Mouse (Mus musculus): ENCODE data around the gene Dyx1c1.

GRCm38 (mm10) chr9:72935309-72935708 lies 23.3 kb upstream of the Dyx1c1 start:
- TF ChIP-seq CTCF (IDR thresholded peaks at IDR 0.05; ENCODE audit: low read depth) (no peak), EP300 (IDR thresholded peaks at IDR 0.05; ENCODE audit: low read depth) (no peak)
